Mouse (Mus musculus) thymus, postnatal 4 days (tissue): ENCODE results near the gene Rnf32.

Experiments used
- DNase-seq: peaks from one replicate; pipeline ENCODE4 v3.0.0; 2021

Rnf32 gene

GRCm38 (mm10) chr5:29195570-29196263 is at the start of gene Rnf32:
Rnf32 (plus strand) TSS chr5:29195992.
- peak; percentile 91 for DNase-seq

GRCm38 (mm10) chr5:29150146-29150545 is 45.6 kb upstream of the Rnf32 start:
- no peak for DNase-seq

- DNase-seq: no peak
Measured at GRCm38 (mm10) chr5:29159849-29160248, 35.9 kb upstream of the Rnf32 start.

GRCm38 (mm10) chr5:29166947-29167346 is 28.8 kb upstream of the Rnf32 start:
- DNase-seq: no peak

- no peak for DNase-seq
Measured at GRCm38 (mm10) chr5:29170193-29170592, 25.6 kb upstream of the Rnf32 start.

- no peak for DNase-seq
Measured at GRCm38 (mm10) chr5:29171165-29171564, 24.6 kb upstream of the Rnf32 start.

- no peak for DNase-seq
Measured at GRCm38 (mm10) chr5:29186798-29187197, 9.0 kb upstream of the Rnf32 start.

GRCm38 (mm10) chr5:29195231-29195569 is 592 bp upstream of the Rnf32 start:
- DNase-seq: no peak

- no peak for DNase-seq
Measured at GRCm38 (mm10) chr5:29196264-29196658, 469 bp downstream of the Rnf32 start.

- DNase-seq: no peak
Measured at GRCm38 (mm10) chr5:29197187-29197586, 1.4 kb downstream of the Rnf32 start.

- no peak for DNase-seq
Measured at GRCm38 (mm10) chr5:29198960-29199488, 3.2 kb downstream of the Rnf32 start.

- no peak for DNase-seq
Measured at GRCm38 (mm10) chr5:29199868-29200267, 4.1 kb downstream of the Rnf32 start.

- DNase-seq: peak; percentile 28
Measured at GRCm38 (mm10) chr5:29205690-29206089, 9.9 kb downstream of the Rnf32 start.

- DNase-seq: no peak
Measured at GRCm38 (mm10) chr5:29211980-29212555, 16.3 kb downstream of the Rnf32 start.

GRCm38 (mm10) chr5:29217997-29218396 is 22.2 kb downstream of the Rnf32 start:
- no peak for DNase-seq

GRCm38 (mm10) chr5:29224089-29224488 is 28.3 kb downstream of the Rnf32 start:
- DNase-seq: no peak

- no peak for DNase-seq
Measured at GRCm38 (mm10) chr5:29230481-29230880, 34.7 kb downstream of the Rnf32 start.

GRCm38 (mm10) chr5:29238379-29238778 is 42.6 kb downstream of the Rnf32 start:
- no peak for DNase-seq

- DNase-seq: no peak
Measured at GRCm38 (mm10) chr5:29244769-29245168, 49.0 kb downstream of the Rnf32 start.

GRCm38 (mm10) chr5:29250795-29251495 is 55.2 kb downstream of the Rnf32 start:
- DNase-seq: no peak

GRCm38 (mm10) chr5:29251496-29251873 is 55.7 kb downstream of the Rnf32 start:
- DNase-seq: no peak

GRCm38 (mm10) chr5:29253876-29254275 is 58.1 kb downstream of the Rnf32 start:
- DNase-seq: no peak

GRCm38 (mm10) chr5:29270879-29271278 is 75.1 kb downstream of the Rnf32 start:
- DNase-seq: no peak

- no peak for DNase-seq
Measured at GRCm38 (mm10) chr5:29273426-29273825, 77.6 kb downstream of the Rnf32 start.
